Mouse (Mus musculus) G1E-ER4 (cell line): Measurements from ENCODE around the gene Hbb-bh2. TPM values are rescaled to one million over a fixed set of nuclear protein-coding genes. Genes with fewer than 3 reads are reported as not detected.

ENCODE experiments used
- GATA1 ChIP-seq: IDR thresholded peaks from one replicate; pipeline ENCODE4 v1.8.0; 2012; ENCODE audit warnings: low read length, inconsistent platforms
- polyA plus RNA-seq: library from polyadenylated mRNA; stranded (reverse); fragments of >175 nt; gene quantifications from 2 replicates; pipeline ENCODE4 v1.2.3, GENCODE M21; 2012

Gene Hbb-bh2
- polyA plus RNA-seq, 1 experiment = not detected

GRCm38 (mm10) chr7:103825536-103826254 is 14.6 kb downstream of the Hbb-bh2 start:
- no peak for TF ChIP-seq GATA1

GRCm38 (mm10) chr7:103824597-103824996 is 15.7 kb downstream of the Hbb-bh2 start:
- no peak for TF ChIP-seq GATA1

- no peak for TF ChIP-seq GATA1
Observed at GRCm38 (mm10) chr7:103813766-103814165, 26.6 kb downstream of the Hbb-bh2 start, which contains the start of gene Hbb-bt. Hbb-bt (minus strand) TSS chr7:103813996.

GRCm38 (mm10) chr7:103812174-103812573 is 28.1 kb downstream of the Hbb-bh2 start:
- peak; percentile 32 for TF ChIP-seq GATA1

- peak; percentile 37 for TF ChIP-seq GATA1
Observed at GRCm38 (mm10) chr7:103811223-103811845, 29.0 kb downstream of the Hbb-bh2 start.

- TF ChIP-seq GATA1 = no peak
Observed at GRCm38 (mm10) chr7:103810746-103811145, 29.6 kb downstream of the Hbb-bh2 start.

GRCm38 (mm10) chr7:103810296-103810695 is 30.0 kb downstream of the Hbb-bh2 start:
- TF ChIP-seq GATA1 = no peak

- no peak for TF ChIP-seq GATA1
Observed at GRCm38 (mm10) chr7:103809801-103810155, 30.5 kb downstream of the Hbb-bh2 start.

- TF ChIP-seq GATA1 = peak; percentile 68
Observed at GRCm38 (mm10) chr7:103808971-103809800, 31.1 kb downstream of the Hbb-bh2 start.

- TF ChIP-seq GATA1 = no peak
Observed at GRCm38 (mm10) chr7:103806856-103807255, 33.5 kb downstream of the Hbb-bh2 start.

GRCm38 (mm10) chr7:103792669-103793388 is 47.5 kb downstream of the Hbb-bh2 start:
- TF ChIP-seq GATA1 = no peak

- TF ChIP-seq GATA1 = no peak
Observed at GRCm38 (mm10) chr7:103791721-103792120, 48.6 kb downstream of the Hbb-bh2 start, which contains the start of gene Olfr67. Olfr67 (minus strand) TSS chr7:103791821.

Other genes with a start within 250 kb of the Hbb-bh2 start
- gene Olfr619, start 239.9 kb downstream of the Hbb-bh2 start, polyA plus RNA-seq = not detected in 2 replicates
- not detected in 2 replicates for gene Olfr620, start 228.0 kb downstream of the Hbb-bh2 start, polyA plus RNA-seq
- not detected in 2 replicates for gene Olfr622, start 197.8 kb downstream of the Hbb-bh2 start, polyA plus RNA-seq
- not detected in 2 replicates for gene Olfr623, start 176.8 kb downstream of the Hbb-bh2 start, polyA plus RNA-seq
- not detected in 2 replicates for gene Olfr624, start 169.3 kb downstream of the Hbb-bh2 start, polyA plus RNA-seq
- not detected in 2 replicates for gene Olfr625-ps1, start 157.8 kb downstream of the Hbb-bh2 start, polyA plus RNA-seq
- gene Olfr243, start 125.8 kb downstream of the Hbb-bh2 start, polyA plus RNA-seq = not detected in 2 replicates
- gene Olfr628, start 110.1 kb downstream of the Hbb-bh2 start, polyA plus RNA-seq = not detected in 2 replicates
- gene Olfr629, start 95.6 kb downstream of the Hbb-bh2 start, polyA plus RNA-seq = not detected in 2 replicates
- not detected in 2 replicates for gene Olfr630, start 83.2 kb downstream of the Hbb-bh2 start, polyA plus RNA-seq
- not detected in 2 replicates for gene Olfr69, start 68.9 kb downstream of the Hbb-bh2 start, polyA plus RNA-seq
- gene Olfr68, start 60.8 kb downstream of the Hbb-bh2 start, polyA plus RNA-seq = not detected in 2 replicates
- not detected in 2 replicates for gene Olfr67, start 48.7 kb downstream of the Hbb-bh2 start, polyA plus RNA-seq
- gene Hbb-bt, start 26.5 kb downstream of the Hbb-bh2 start, polyA plus RNA-seq = 31.6 and 77.2 TPM in 2 replicates
- gene Hbb-bs, start 12.4 kb downstream of the Hbb-bh2 start, polyA plus RNA-seq = 5,963 and 6,563 TPM in 2 replicates
- not detected in 2 replicates for gene Hbb-bh1, start 2.6 kb upstream of the Hbb-bh2 start, polyA plus RNA-seq
- not detected in 2 replicates for gene Hbb-y, start 12.7 kb upstream of the Hbb-bh2 start, polyA plus RNA-seq
- not detected in 2 replicates for gene Olfr66, start 45.7 kb upstream of the Hbb-bh2 start, polyA plus RNA-seq
- gene Olfr64, start 54.0 kb upstream of the Hbb-bh2 start, polyA plus RNA-seq = not detected in 2 replicates
- gene Olfr65, start 63.0 kb upstream of the Hbb-bh2 start, polyA plus RNA-seq = not detected in 2 replicates
- not detected in 2 replicates for gene Olfr631, start 88.3 kb upstream of the Hbb-bh2 start, polyA plus RNA-seq
- not detected in 2 replicates for gene Olfr632, start 93.8 kb upstream of the Hbb-bh2 start, polyA plus RNA-seq
- gene Olfr633, start 103.9 kb upstream of the Hbb-bh2 start, polyA plus RNA-seq = not detected in 2 replicates
- not detected in 2 replicates for gene Olfr635, start 130.6 kb upstream of the Hbb-bh2 start, polyA plus RNA-seq
- gene Olfr638, start 158.2 kb upstream of the Hbb-bh2 start, polyA plus RNA-seq = not detected in 2 replicates
- gene Olfr639, start 176.8 kb upstream of the Hbb-bh2 start, polyA plus RNA-seq = not detected in 2 replicates
- not detected in 2 replicates for gene Olfr640, start 185.1 kb upstream of the Hbb-bh2 start, polyA plus RNA-seq
- gene Olfr641, start 194.9 kb upstream of the Hbb-bh2 start, polyA plus RNA-seq = not detected in 2 replicates
- not detected in 2 replicates for gene Olfr642, start 212.1 kb upstream of the Hbb-bh2 start, polyA plus RNA-seq
- not detected in 2 replicates for gene 4930516K23Rik, start 220.9 kb upstream of the Hbb-bh2 start, polyA plus RNA-seq
- gene Olfr644, start 231.3 kb upstream of the Hbb-bh2 start, polyA plus RNA-seq = not detected in 2 replicates
- not detected in 2 replicates for gene Olfr645, start 244.9 kb upstream of the Hbb-bh2 start, polyA plus RNA-seq